Mouse (Mus musculus) liver, adult 2 months (tissue): ENCODE results near the gene Sik1. TPM values are rescaled to one million over a fixed set of nuclear protein-coding genes. Genes with fewer than 3 reads are reported as not detected.

Experiments
- DNase-seq: peaks from one replicate; pipeline ENCODE4 v3.0.0-alpha.2; 2011; ENCODE audit warnings: low read depth, low spot score; ENCODE audit errors: extremely low read depth
- H3K27ac ChIP-seq: fragments of 200-500 bp; replicated peaks from 2 replicates; pipeline ENCODE4 v1.5.1; 2012; ENCODE audit warnings: low read depth, mild to moderate bottlenecking, control low read depth, inconsistent platforms, low read length; ENCODE audit not compliant: insufficient read depth
- H3K27me3 ChIP-seq: fragments of 200-500 bp; 2 replicates; pipeline ENCODE4 v1.6.1; 2012; ENCODE audit warnings: mild to moderate bottlenecking, moderate library complexity, low read length, inconsistent platforms; ENCODE audit not compliant: control insufficient read depth, insufficient read depth
- H3K36me3 ChIP-seq: fragments of 200-500 bp; 2 replicates; pipeline ENCODE4 v1.6.1; 2012; ENCODE audit warnings: low read length, inconsistent platforms; ENCODE audit not compliant: control insufficient read depth, insufficient read depth
- H3K4me1 ChIP-seq: fragments of 200-500 bp; 2 replicates; pipeline ENCODE4 v1.6.1; 2011; ENCODE audit warnings: low read length; ENCODE audit not compliant: control insufficient read depth, insufficient read depth
- H3K4me3 ChIP-seq: fragments of 200-500 bp; 2 replicates; pipeline ENCODE4 v1.5.1; 2011; ENCODE audit warnings: low read depth, mild to moderate bottlenecking, control low read depth, low read length, moderate library complexity; ENCODE audit not compliant: insufficient read depth
- H3K79me2 ChIP-seq: fragments of 200-500 bp; 2 replicates; pipeline ENCODE4 v1.6.1; 2012; ENCODE audit warnings: inconsistent platforms, mild to moderate bottlenecking, low read length, moderate library complexity; ENCODE audit not compliant: control insufficient read depth, insufficient read depth
- H3K9ac ChIP-seq: fragments of 200-500 bp; 2 replicates; pipeline ENCODE4 v1.6.1; 2012; ENCODE audit warnings: low read depth, mild to moderate bottlenecking, control low read depth, inconsistent platforms, low read length
- CTCF ChIP-seq: fragments of 200-500 bp; IDR thresholded peaks from 2 replicates; pipeline ENCODE4 v1.5.1; 2011; ENCODE audit warnings: low read depth, low read length, control low read depth
- POLR2A ChIP-seq: fragments of 200-500 bp; IDR thresholded peaks from 2 replicates; pipeline ENCODE4 v1.6.1; 2011; ENCODE audit warnings: low read length, control low read depth; ENCODE audit not compliant: insufficient read depth; ENCODE audit errors: extremely low read depth
- WGBS: fragments of 180-500 bp; shearing (Covaris S2); methylation state at CpG from one replicate; pipeline ENCODE4 v1.1.7; 2018; 5-methylcytosine and 5-hydroxymethylcytosine counted together
- polyA plus RNA-seq: library from polyadenylated mRNA; depleted of rRNA; stranded (reverse); fragments of >200 nt; gene quantifications from 2 replicates; pipeline ENCODE4 v1.2.3, GENCODE M21; 2012
- total RNA-seq: library from RNA; depleted of rRNA; stranded (reverse); fragments of >200 nt; gene quantifications from 2 replicates; pipeline ENCODE4 v1.2.3, GENCODE M21; 2014

Sik1 gene
- total and polyA plus RNA-seq, 2 experiments, result 2.7 to 8.0 TPM

GRCm38 (mm10) chr17:31820099-31820846, 35.3 kb downstream of the Sik1 start:
- Histone ChIP-seq H3K36me3 (no peaks in the 10 kb centered on the region), H3K79me2 (no peaks in the 10 kb centered on the region), H3K4me3 (no peak overlapping the region), H3K9ac (no peak overlapping the region), H3K27me3 (no peaks in the 10 kb centered on the region), H3K4me1 (no peaks in the 10 kb centered on the region; the same call in 1 of the 2 replicates), H3K27ac (no peak overlapping the region)
- no peak for DNase-seq
- no peak for TF ChIP-seq CTCF
- no peak for TF ChIP-seq POLR2A
- WGBS, result 33% methylated on average over 4 of the region's 4 CpGs

- Histone ChIP-seq H3K27ac (no peak overlapping the region), H3K79me2 (no peaks in the 10 kb centered on the region), H3K9ac (no peak overlapping the region), H3K4me3 (no peak overlapping the region), H3K36me3 (no peaks in the 10 kb centered on the region), H3K27me3 (no peaks in the 10 kb centered on the region), H3K4me1 (no peaks in the 10 kb centered on the region; the same call in 1 of the 2 replicates)
- no peak for DNase-seq
- TF ChIP-seq POLR2A, result no peak
- no peak for TF ChIP-seq CTCF
- 93% methylated on average over 9 of the region's 9 CpGs for WGBS
Observed at GRCm38 (mm10) chr17:31819372-31819771, 36.2 kb downstream of the Sik1 start.

GRCm38 (mm10) chr17:31817815-31818214, 37.8 kb downstream of the Sik1 start:
- Histone ChIP-seq H3K36me3 (no peaks in the 10 kb centered on the region), H3K27ac (no peak overlapping the region), H3K4me3 (no peak overlapping the region), H3K9ac (no peak overlapping the region), H3K4me1 (no peaks in the 10 kb centered on the region; the same call in 1 of the 2 replicates), H3K27me3 (no peaks in the 10 kb centered on the region), H3K79me2 (no peaks in the 10 kb centered on the region)
- TF ChIP-seq CTCF (no peak), POLR2A (no peak)
- DNase-seq, result no peak
- WGBS, result 92% methylated on average over 1 of the region's 1 CpGs

- H3K27me3 ChIP-seq, result no peaks in the 10 kb centered on the region
- H3K27ac ChIP-seq, result no peak overlapping the region
- no peak overlapping the region for H3K4me3 ChIP-seq
- no peak overlapping the region for H3K9ac ChIP-seq
- H3K4me1 ChIP-seq, result no peaks in the 10 kb centered on the region; the same call in 1 of the 2 replicates
- WGBS, result 88% methylated on average over 5 of the region's 5 CpGs
- no peaks in the 10 kb centered on the region for H3K79me2 ChIP-seq
- no peaks in the 10 kb centered on the region for H3K36me3 ChIP-seq
- no peak for DNase-seq
- no peak for TF ChIP-seq POLR2A
- no peak for TF ChIP-seq CTCF
Observed at GRCm38 (mm10) chr17:31817203-31817602, 38.4 kb downstream of the Sik1 start.

GRCm38 (mm10) chr17:31814848-31815247, 40.8 kb downstream of the Sik1 start:
- Histone ChIP-seq H3K4me3 (no peak overlapping the region), H3K4me1 (no peaks in the 10 kb centered on the region), H3K36me3 (no peaks in the 10 kb centered on the region), H3K9ac (no peak overlapping the region), H3K79me2 (no peaks in the 10 kb centered on the region), H3K27me3 (no peaks in the 10 kb centered on the region), H3K27ac (no peak overlapping the region)
- WGBS, result 63% methylated on average over 1 of the region's 1 CpGs
- TF ChIP-seq POLR2A (no peak), CTCF (no peak)
- no peak for DNase-seq

GRCm38 (mm10) chr17:31813938-31814622, 41.5 kb downstream of the Sik1 start:
- Histone ChIP-seq H3K27me3 (no peaks in the 10 kb centered on the region), H3K4me3 (no peak overlapping the region), H3K9ac (no peak overlapping the region), H3K79me2 (no peaks in the 10 kb centered on the region), H3K4me1 (no peaks in the 10 kb centered on the region), H3K36me3 (no peaks in the 10 kb centered on the region), H3K27ac (no peak overlapping the region)
- no peak for TF ChIP-seq CTCF
- no peak for DNase-seq
- 86% methylated on average over 3 of the region's 3 CpGs for WGBS
